11 mouse cellular contexts compared by ENCODE assay signal in the genomic region with DNA sequence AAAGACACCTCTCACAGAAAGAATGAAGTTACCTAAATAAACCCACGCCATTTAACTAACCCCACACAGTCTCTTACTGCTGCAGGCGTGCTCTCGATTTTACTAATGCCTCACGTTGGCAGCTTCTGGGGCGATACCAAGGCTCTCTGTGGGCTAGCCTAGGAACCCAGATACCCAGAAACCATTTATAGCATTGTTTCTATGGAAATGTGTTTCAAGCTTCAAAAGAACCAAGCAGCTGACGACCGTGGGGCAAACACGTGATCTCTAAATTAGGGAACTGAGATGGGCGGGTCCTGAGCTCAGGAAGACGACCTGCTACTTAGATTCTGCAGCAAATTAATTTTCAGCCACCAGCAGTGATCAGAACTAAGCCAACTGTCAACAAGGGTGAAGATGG. TPM values are rescaled to one million over a fixed set of nuclear protein-coding genes. Genes with fewer than 3 reads are reported as not detected.
A peak's percentile ranks its signal among the peaks of the same experiment; 100 is the strongest.
DNase-seq lines count a peak whose midpoint lies in the region; ATAC-seq and TF ChIP-seq lines count a peak whose summit lies in the region.
"Had no signal": no experiment of that assay in that cellular context is flagged by ENCODE, and none has a peak within 500 bp of the region (broad histone marks: within the 10 kb centered on the region; RNA-seq: fewer than 3 reads in every experiment).

No protein-coding gene starts in this region.

- H3K36me3 ChIP-seq in hindbrain, embryonic 10.5 days = no peaks in the 10 kb centered on the region
- no peaks in the 10 kb centered on the region for H3K36me3 ChIP-seq in hindbrain, embryonic 16.5 days (ENCODE audit: control insufficient read depth, insufficient read depth, low read length)
- H3K36me3 ChIP-seq in E14TG2a.4 (ENCODE audit: insufficient read depth, low read length) = peaks cover 10% of the 10 kb centered on the region
- H3K36me3 ChIP-seq in megakaryocyte, embryonic 14.5 days (replicated peaks; ENCODE audit: low read length) = peaks cover 51% of the 10 kb centered on the region
- H3K36me3 ChIP-seq: kidney, embryonic 15.5 days had no signal

- intact Hi-C loops in left cerebral cortex, postnatal 36 days (cut with DNase I) = no loop called here

- no peak for TF ChIP-seq CTCF in E14TG2a.4 (conservative IDR thresholded peaks at IDR 0.05; ENCODE audit: low read length)

- DNase-seq in hindbrain, embryonic 10.5 days (ENCODE audit: low spot score) = no peak
- DNase-seq in adrenal gland, adult 2 months = no peak
- DNase-seq in left cerebral cortex, postnatal 36 days (ENCODE audit: low spot score in 2 of 2) = no peak
- DNase-seq: lung, postnatal 4 days; thymus, postnatal 25 days had no signal

- no peak overlapping the region for H3K4me3 ChIP-seq in hindbrain, embryonic 10.5 days
- no peak overlapping the region for H3K4me3 ChIP-seq in hindbrain, embryonic 16.5 days (ENCODE audit: low read length)
- peak overlapping the region; percentile 66 for H3K4me3 ChIP-seq in E14TG2a.4 (replicated peaks; ENCODE audit: low read length)
- H3K4me3 ChIP-seq in megakaryocyte, embryonic 14.5 days (replicated peaks) = peak overlapping the region; percentile 54
- H3K4me3 ChIP-seq: kidney, embryonic 15.5 days had no signal

- no peak for ATAC-seq in hindbrain, embryonic 16.5 days
- ATAC-seq in granulocyte monocyte progenitor cell, adult 5-6 weeks (replicated peaks; ENCODE audit: poor library complexity, severe bottlenecking) = peak; percentile 27
- no peak for ATAC-seq in erythroid progenitor cell, adult 5-6 weeks (replicated peaks; ENCODE audit: low FRiP score, poor library complexity, severe bottlenecking)

- no peaks in the 10 kb centered on the region for H3K27me3 ChIP-seq in hindbrain, embryonic 10.5 days (ENCODE audit: insufficient read depth, poor library complexity, severe bottlenecking)
- H3K27me3 ChIP-seq in hindbrain, embryonic 16.5 days (replicated peaks; ENCODE audit: control insufficient read depth, insufficient read depth, low read length) = no peaks in the 10 kb centered on the region
- peaks cover 5% of the 10 kb centered on the region; the same call in 1 of the 2 replicates for H3K27me3 ChIP-seq in E14TG2a.4 (ENCODE audit: insufficient read depth, low read length)
- H3K27me3 ChIP-seq in megakaryocyte, embryonic 14.5 days (replicated peaks) = no peaks in the 10 kb centered on the region
- H3K27me3 ChIP-seq: kidney, embryonic 15.5 days had no signal

- no peak overlapping the region for H3K9ac ChIP-seq in hindbrain, embryonic 16.5 days (ENCODE audit: low read depth, low read length)
- H3K9ac ChIP-seq: kidney, embryonic 15.5 days had no signal

- peaks cover 54% of the 10 kb centered on the region for H3K4me1 ChIP-seq in hindbrain, embryonic 10.5 days (replicated peaks)
- no peaks in the 10 kb centered on the region for H3K4me1 ChIP-seq in hindbrain, embryonic 16.5 days (ENCODE audit: control insufficient read depth, insufficient read depth, low read depth, low read length)
- H3K4me1 ChIP-seq in E14TG2a.4 (replicated peaks; ENCODE audit: low read depth, low read length) = peaks cover 100% of the 10 kb centered on the region
- H3K4me1 ChIP-seq in megakaryocyte, embryonic 14.5 days = peaks cover 80% of the 10 kb centered on the region

- 0 out of 2 replicates have a peak overlapping the region, but pooled peaks have one; percentile 57 for H3K27ac ChIP-seq in hindbrain, embryonic 10.5 days
- no peak overlapping the region for H3K27ac ChIP-seq in hindbrain, embryonic 16.5 days (ENCODE audit: low read depth, low read length)

- no peaks in the 10 kb centered on the region for H3K9me3 ChIP-seq in hindbrain, embryonic 10.5 days
- H3K9me3 ChIP-seq in hindbrain, embryonic 16.5 days (ENCODE audit: control insufficient read depth, low read length) = no peaks in the 10 kb centered on the region
- H3K9me3 ChIP-seq in E14TG2a.4 (ENCODE audit: low read length) = no peaks in the 10 kb centered on the region
- no peaks in the 10 kb centered on the region for H3K9me3 ChIP-seq in megakaryocyte, embryonic 14.5 days
- H3K9me3 ChIP-seq: kidney, embryonic 15.5 days had no signal

- WGBS in hindbrain, embryonic 10.5 days = 87% methylated on average over 10 of the region's 10 CpGs
- 81% methylated on average over 10 of the region's 10 CpGs for WGBS in hindbrain, embryonic 16.5 days

- no peak overlapping the region for H3K4me2 ChIP-seq in hindbrain, embryonic 16.5 days (ENCODE audit: low read length)
- H3K4me2 ChIP-seq: kidney, embryonic 15.5 days had no signal

RNA-seq across cellular contexts. Expression of gene Elmsan1, which starts 16.1 kb away (rescaled TPM):
- polyA plus RNA-seq in hindbrain, embryonic 10.5 days (2016; fragmentation: Nextera tagmentation; extraction: Ambion mirVana) = 6.5 and 8.2 TPM in 2 replicates
- 3.1 and 4.3 TPM in 2 replicates for polyA plus RNA-seq in hindbrain, embryonic 16.5 days (2015; fragmentation: Nextera tagmentation; extraction: Ambion mirVana)
- 12.7 and 15.1 TPM in 2 replicates for total RNA-seq in granulocyte monocyte progenitor cell, adult 5-6 weeks (2014; fragmentation: Nextera tagmentation)
- 7.8 and 10.1 TPM in 2 replicates for total RNA-seq in granulocyte monocyte progenitor cell, adult 5-6 weeks (2017)
- 9.8 and 10.1 TPM in 2 replicates for polyA plus RNA-seq in megakaryocyte, embryonic 14.5 days (2012; ENCODE audit: insufficient read depth, low replicate concordance)
- 20.9 and 23.5 TPM in 2 replicates for total RNA-seq in erythroid progenitor cell, adult 5-6 weeks (2015; ENCODE audit: low replicate concordance)
- total RNA-seq in erythroid progenitor cell, adult 5-6 weeks (2017; ENCODE audit: low replicate concordance) = 29.0 and 51.1 TPM in 2 replicates
- total RNA-seq in adrenal gland, adult 2 months (2021) = 10 to 100 TPM; 17.0 to 22.7 TPM
- 14.4 and 20.4 TPM in 2 replicates for polyA plus RNA-seq in adrenal gland, adult 2 months (2012; rRNA removed)
- 10 to 100 TPM; 17.2 to 18.5 TPM for total RNA-seq in left cerebral cortex, postnatal 36 days (2021)

RNA-seq across cellular contexts. Expression of gene Pnma1, which starts 54.3 kb away (rescaled TPM):
- polyA plus RNA-seq in hindbrain, embryonic 10.5 days (2016; fragmentation: Nextera tagmentation; extraction: Ambion mirVana) = 3.1 and 3.6 TPM in 2 replicates
- polyA plus RNA-seq in hindbrain, embryonic 16.5 days (2015; fragmentation: Nextera tagmentation; extraction: Ambion mirVana) = 4.7 and 4.8 TPM in 2 replicates
- 0.26 and 0.47 TPM in 2 replicates for total RNA-seq in granulocyte monocyte progenitor cell, adult 5-6 weeks (2014; fragmentation: Nextera tagmentation)
- 0.17 TPM in 1 of 2 replicates, not detected in the other for total RNA-seq in granulocyte monocyte progenitor cell, adult 5-6 weeks (2017)
- polyA plus RNA-seq in megakaryocyte, embryonic 14.5 days (2012; ENCODE audit: insufficient read depth, low replicate concordance) = 0.04 TPM in 1 of 2 replicates, not detected in the other
- total RNA-seq in erythroid progenitor cell, adult 5-6 weeks (2015; ENCODE audit: low replicate concordance) = 8.4 and 11.9 TPM in 2 replicates
- 13.5 and 15.9 TPM in 2 replicates for total RNA-seq in erythroid progenitor cell, adult 5-6 weeks (2017; ENCODE audit: low replicate concordance)
- under 1 TPM; 0.28 to 0.43 TPM for total RNA-seq in adrenal gland, adult 2 months (2021)
- polyA plus RNA-seq in adrenal gland, adult 2 months (2012; rRNA removed) = 0.15 TPM in 1 of 2 replicates, not detected in the other
- 1 to 10 TPM; 3.6 to 6.0 TPM for total RNA-seq in left cerebral cortex, postnatal 36 days (2021)

Comparison
In these comparisons a context has a peak if more than half of its experiments do, and no peak if none do; other contexts are left out.
1. H3K4me3 ChIP-seq: peak in E14TG2a.4 (single experiment) and megakaryocyte, embryonic 14.5 days (single experiment); none in hindbrain, embryonic 10.5 days (single experiment) and hindbrain, embryonic 16.5 days (single experiment).